Comparison of ENCODE assay signal across 26 mouse cellular contexts in genomic region chr3:90209908-90210566, GRCm38 (mm10). TPM values are rescaled to one million over a fixed set of nuclear protein-coding genes. Genes with fewer than 3 reads are reported as not detected.
DNase-seq lines count a peak whose midpoint lies in the region; ATAC-seq and TF ChIP-seq lines count a peak whose summit lies in the region.
"Had no signal": no experiment of that assay in that cellular context is flagged by ENCODE, and none has a peak within 500 bp of the region (broad histone marks: within the 10 kb centered on the region; RNA-seq: fewer than 3 reads in every experiment).

No protein-coding gene starts in this region.

- no peak for ATAC-seq in liver, embryonic 12.5 days
- no peak for ATAC-seq in liver, embryonic 11.5 days (replicated peaks; ENCODE audit: low FRiP score)
- ATAC-seq in forebrain, embryonic 11.5 days (replicated peaks; ENCODE audit: low FRiP score), result no peak
- ATAC-seq: forebrain, embryonic 14.5 days; hindbrain, postnatal 0 days had no signal

- TF ChIP-seq EP300 in CH12.LX (IDR thresholded peaks at IDR 0.05; ENCODE audit: low read length), result no peak

- in situ Hi-C loops in CH12.LX (cut with MboI; ENCODE audit: low pct_ligation_motif_present, low pct_unique_long_range_greater_than_20kb, low sequenced_read_pairs), result no loop called here

- TF ChIP-seq RAD21 in CH12.LX (IDR thresholded peaks at IDR 0.05; ENCODE audit: low read depth, low read length), result no peak

- 0 out of 2 replicates have a peak overlapping the region, but pooled peaks have one; percentile 30 for H3K27ac ChIP-seq in liver, embryonic 12.5 days
- no peak overlapping the region for H3K27ac ChIP-seq in liver, embryonic 11.5 days (ENCODE audit: low read depth, low read length)
- no peak overlapping the region for H3K27ac ChIP-seq in CH12.LX (ENCODE audit: insufficient read depth, low read depth)
- H3K27ac ChIP-seq in forebrain, embryonic 11.5 days (ENCODE audit: low read depth, low read length), result no peak overlapping the region
- H3K27ac ChIP-seq: embryonic facial prominence, embryonic 12.5 days; gastrocnemius, adult 2 months; heart, embryonic 10.5 days; hindbrain, embryonic 13.5 days; hindbrain, postnatal 0 days had no signal

- H3K9me3 ChIP-seq in liver, embryonic 12.5 days (replicated peaks), result no peaks in the 10 kb centered on the region
- no peaks in the 10 kb centered on the region for H3K9me3 ChIP-seq in liver, embryonic 11.5 days (ENCODE audit: control insufficient read depth, low read length)
- H3K9me3 ChIP-seq in CH12.LX (replicated peaks; ENCODE audit: low read length), result no peaks in the 10 kb centered on the region
- H3K9me3 ChIP-seq in forebrain, embryonic 11.5 days (ENCODE audit: control insufficient read depth, low read length), result no peaks in the 10 kb centered on the region
- H3K9me3 ChIP-seq: embryonic facial prominence, embryonic 12.5 days; G1E; heart, embryonic 10.5 days; hindbrain, embryonic 13.5 days had no signal

- no peak overlapping the region for H3K4me3 ChIP-seq in liver, embryonic 12.5 days
- no peak overlapping the region for H3K4me3 ChIP-seq in liver, embryonic 11.5 days (ENCODE audit: low read depth, low read length)
- no peak overlapping the region for H3K4me3 ChIP-seq in CH12.LX (replicated peaks in 1 of 3; ENCODE audit: low read depth in 2 of 3, low read length in 2 of 3, poor library complexity in 1 of 3)
- H3K4me3 ChIP-seq in forebrain, embryonic 11.5 days (ENCODE audit: low read depth, low read length), result no peak overlapping the region
- H3K4me3 ChIP-seq: embryonic facial prominence, embryonic 12.5 days; gastrocnemius, adult 2 months; heart, embryonic 10.5 days; hindbrain, embryonic 13.5 days had no signal

- TF ChIP-seq POLR2A in CH12.LX (IDR thresholded peaks at IDR 0.05; ENCODE audit: low read depth, low read length), result peak; percentile 29; the same call in 1 of the 2 replicates

- H3K4me2 ChIP-seq in liver, embryonic 12.5 days, result 0 out of 2 replicates have a peak overlapping the region, but pooled peaks have one; percentile 0
- no peak overlapping the region for H3K4me2 ChIP-seq in liver, embryonic 11.5 days
- H3K4me2 ChIP-seq in CH12.LX (ENCODE audit: insufficient read depth, low read depth, poor library complexity, severe bottlenecking), result no peak overlapping the region
- H3K4me2 ChIP-seq in forebrain, embryonic 11.5 days (ENCODE audit: low read depth, low read length, severe bottlenecking), result no peak overlapping the region
- H3K4me2 ChIP-seq: embryonic facial prominence, embryonic 12.5 days; hindbrain, embryonic 13.5 days had no signal

- dilution Hi-C loops in CH12.LX (cut with MboI; ENCODE audit: extremely low pct_ligation_motif_present, extremely low pct_unique_long_range_greater_than_20kb, low sequenced_read_pairs), result no loop called here

- no peak for DNase-seq in liver, embryonic 11.5 days (ENCODE audit: low spot score)
- DNase-seq in CH12.LX (ENCODE audit: extremely low read depth) (no peak), ES-CJ7 (ENCODE audit: low read depth, low spot score) (peak; percentile 56), ZHBTc4 (ENCODE audit: low read depth, low spot score) (peak; percentile 52)
- DNase-seq in spleen, postnatal 4 days (ENCODE audit: low spot score in 2 of 2), result no peak
- DNase-seq in forebrain, embryonic 11.5 days (ENCODE audit: low spot score), result no peak
- no peak for DNase-seq in cerebellum, adult 9-11 months
- DNase-seq: adrenal gland, adult 2 months; adrenal gland, postnatal 25 days; cerebellum, adult 18-20 months; cerebellum, postnatal 10 days; embryo, embryonic 11 days; gastrocnemius, adult 2 months; gastrocnemius, postnatal 25 days; heart, postnatal 10 days; heart, postnatal 4 days; kidney, adult 11 months had no signal

- peaks cover 45% of the 10 kb centered on the region for H3K4me1 ChIP-seq in liver, embryonic 12.5 days
- H3K4me1 ChIP-seq in liver, embryonic 11.5 days (replicated peaks; ENCODE audit: control insufficient read depth, insufficient read depth, low read length), result peaks cover 13% of the 10 kb centered on the region
- peaks cover 3 to 38% of the 10 kb centered on the region in 2 experiments; a peak in 3 of 4 replicates for H3K4me1 ChIP-seq in CH12.LX (ENCODE audit: control insufficient read depth in 1 of 2, insufficient read depth in 2 of 2)
- peaks cover 7% of the 10 kb centered on the region; the same call in 1 of the 2 replicates for H3K4me1 ChIP-seq in forebrain, embryonic 11.5 days (replicated peaks; ENCODE audit: control insufficient read depth, insufficient read depth, low read length)

- H3K36me3 ChIP-seq in liver, embryonic 12.5 days, result peaks cover 62% of the 10 kb centered on the region
- H3K36me3 ChIP-seq in liver, embryonic 11.5 days (ENCODE audit: control insufficient read depth, insufficient read depth, low read length), result peaks cover 40% of the 10 kb centered on the region
- peaks cover 38 to 65% of the 10 kb centered on the region in 2 experiments for H3K36me3 ChIP-seq in CH12.LX (replicated peaks in 1 of 2; ENCODE audit: control insufficient read depth in 1 of 2, insufficient read depth in 1 of 2, low read length in 1 of 2)
- H3K36me3 ChIP-seq in forebrain, embryonic 11.5 days (ENCODE audit: control insufficient read depth, insufficient read depth, low read length), result peaks cover 6% of the 10 kb centered on the region; the same call in 1 of the 2 replicates

- peaks cover 35% of the 10 kb centered on the region for H3K79me2 ChIP-seq in CH12.LX (replicated peaks; ENCODE audit: control insufficient read depth, extremely low read depth, insufficient read depth, poor library complexity, severe bottlenecking)

- no peak for TF ChIP-seq CTCF in CH12.LX (conservative IDR thresholded peaks at IDR 0.05 in 1 of 2, IDR thresholded peaks at IDR 0.05 in 1 of 2; ENCODE audit: low read depth in 2 of 2, low read length in 2 of 2)

- no peaks in the 10 kb centered on the region for H3K27me3 ChIP-seq in liver, embryonic 12.5 days (replicated peaks)
- H3K27me3 ChIP-seq in liver, embryonic 11.5 days (replicated peaks; ENCODE audit: control insufficient read depth, insufficient read depth, low read length), result no peaks in the 10 kb centered on the region
- H3K27me3 ChIP-seq in CH12.LX (replicated peaks), result no peaks in the 10 kb centered on the region
- no peaks in the 10 kb centered on the region for H3K27me3 ChIP-seq in forebrain, embryonic 11.5 days (ENCODE audit: control insufficient read depth, insufficient read depth, low read length)
- H3K27me3 ChIP-seq: embryonic facial prominence, embryonic 12.5 days; hindbrain, embryonic 13.5 days had no signal

- no peak overlapping the region for H3K9ac ChIP-seq in liver, embryonic 12.5 days
- no peak overlapping the region for H3K9ac ChIP-seq in liver, embryonic 11.5 days (ENCODE audit: low read depth, low read length)
- H3K9ac ChIP-seq in CH12.LX (ENCODE audit: insufficient read depth, low read depth), result 0 out of 2 replicates have a peak overlapping the region, but pooled peaks have one; percentile 35
- no peak overlapping the region for H3K9ac ChIP-seq in forebrain, embryonic 11.5 days (ENCODE audit: low read length)
- H3K9ac ChIP-seq: embryonic facial prominence, embryonic 12.5 days; hindbrain, embryonic 13.5 days had no signal

- WGBS in liver, embryonic 12.5 days (ENCODE audit: insufficient replicate concordance), result 85% methylated on average over 5 of the region's 5 CpGs
- 90% methylated on average over 5 of the region's 5 CpGs for WGBS in liver, embryonic 11.5 days
- WGBS in forebrain, embryonic 11.5 days, result 97% methylated on average over 5 of the region's 5 CpGs

TF ChIP-seq in CH12.LX, 34 proteins besides CTCF, POLR2A, EP300 and RAD21 (continues in another document):
- TF ChIP-seq HCFC1 (IDR thresholded peaks at IDR 0.05; ENCODE audit: low read depth, low read length) (no peak), RCOR1 (conservative IDR thresholded peaks at IDR 0.05; ENCODE audit: low read depth, low read length) (no peak)

RNA-seq across cellular contexts. Expression of gene Rps27, which starts 3.4 kb away (rescaled TPM):
- polyA plus RNA-seq in liver, embryonic 12.5 days (2016; fragmentation: Nextera tagmentation; extraction: Ambion mirVana), result 777 and 835 TPM in 2 replicates
- 1,394 and 1,458 TPM in 2 replicates for polyA plus RNA-seq in liver, embryonic 11.5 days (2014; fragmentation: Nextera tagmentation; extraction: Ambion mirVana)
- total RNA-seq in CH12.LX (2012; rRNA removed), result 3,858 and 4,378 TPM in 2 replicates
- total RNA-seq in CH12.LX (2014; rRNA removed), result 2,142 and 2,224 TPM in 2 replicates
- 1,222 and 1,264 TPM in 2 replicates for polyA plus RNA-seq in CH12.LX (2012; ENCODE audit: insufficient read length, low read depth)
- 1,103 and 1,109 TPM in 2 replicates for polyA plus RNA-seq in forebrain, embryonic 11.5 days (2014; fragmentation: Nextera tagmentation; extraction: Ambion mirVana)

RNA-seq across cellular contexts. Expression of gene Rab13, which starts 3.5 kb away (rescaled TPM):
- polyA plus RNA-seq in liver, embryonic 12.5 days (2016; fragmentation: Nextera tagmentation; extraction: Ambion mirVana), result 8.3 and 8.6 TPM in 2 replicates
- 10.2 and 11.5 TPM in 2 replicates for polyA plus RNA-seq in liver, embryonic 11.5 days (2014; fragmentation: Nextera tagmentation; extraction: Ambion mirVana)
- total RNA-seq in CH12.LX (2012; rRNA removed) (2.3 and 3.3 TPM in 2 replicates), CH12.LX (2014; rRNA removed) (0.34 TPM in 1 of 2 replicates, not detected in the other)
- polyA plus RNA-seq in CH12.LX (2012; ENCODE audit: insufficient read length, low read depth), result 0.23 and 0.63 TPM in 2 replicates
- 11.4 and 14.7 TPM in 2 replicates for polyA plus RNA-seq in forebrain, embryonic 11.5 days (2014; fragmentation: Nextera tagmentation; extraction: Ambion mirVana)

RNA-seq across cellular contexts. Expression of gene Jtb, which starts 21.4 kb away (rescaled TPM):
- polyA plus RNA-seq in liver, embryonic 12.5 days (2016; fragmentation: Nextera tagmentation; extraction: Ambion mirVana), result 64.9 and 66.4 TPM in 2 replicates
- 97.8 and 100.0 TPM in 2 replicates for polyA plus RNA-seq in liver, embryonic 11.5 days (2014; fragmentation: Nextera tagmentation; extraction: Ambion mirVana)
- total RNA-seq in CH12.LX (2012; rRNA removed), result 50.8 and 62.9 TPM in 2 replicates
- 54.2 and 70.3 TPM in 2 replicates for total RNA-seq in CH12.LX (2014; rRNA removed)
- 67.4 and 73.6 TPM in 2 replicates for polyA plus RNA-seq in CH12.LX (2012; ENCODE audit: insufficient read length, low read depth)
- polyA plus RNA-seq in forebrain, embryonic 11.5 days (2014; fragmentation: Nextera tagmentation; extraction: Ambion mirVana), result 103 and 110 TPM in 2 replicates

RNA-seq across cellular contexts. Expression of gene Creb3l4, which starts 33.3 kb away (rescaled TPM):
- polyA plus RNA-seq in liver, embryonic 12.5 days (2016; fragmentation: Nextera tagmentation; extraction: Ambion mirVana), result 0.56 and 0.66 TPM in 2 replicates
- 0.82 and 2.2 TPM in 2 replicates for polyA plus RNA-seq in liver, embryonic 11.5 days (2014; fragmentation: Nextera tagmentation; extraction: Ambion mirVana)
- total RNA-seq in CH12.LX (2012; rRNA removed) (0.25 and 0.89 TPM in 2 replicates), CH12.LX (2014; rRNA removed) (0.21 and 0.72 TPM in 2 replicates)
- polyA plus RNA-seq in CH12.LX (2012; ENCODE audit: insufficient read length, low read depth), result 0.59 and 0.70 TPM in 2 replicates
- 6.0 and 6.2 TPM in 2 replicates for polyA plus RNA-seq in forebrain, embryonic 11.5 days (2014; fragmentation: Nextera tagmentation; extraction: Ambion mirVana)
- total RNA-seq: common myeloid progenitor, adult 5-6 weeks; gastrocnemius, adult 2 months; granulocyte monocyte progenitor cell, adult 5-6 weeks had no signal
- polyA plus RNA-seq: G1E had no signal

RNA-seq across cellular contexts. Expression of gene Slc39a1, which starts 37.9 kb away (rescaled TPM):
- 30.7 and 33.1 TPM in 2 replicates for polyA plus RNA-seq in liver, embryonic 12.5 days (2016; fragmentation: Nextera tagmentation; extraction: Ambion mirVana)
- 48.7 and 57.5 TPM in 2 replicates for polyA plus RNA-seq in liver, embryonic 11.5 days (2014; fragmentation: Nextera tagmentation; extraction: Ambion mirVana)
- total RNA-seq in CH12.LX (2012; rRNA removed) (42.2 and 44.4 TPM in 2 replicates), CH12.LX (2014; rRNA removed) (22.9 and 23.8 TPM in 2 replicates)
- 40.4 and 40.7 TPM in 2 replicates for polyA plus RNA-seq in CH12.LX (2012; ENCODE audit: insufficient read length, low read depth)
- polyA plus RNA-seq in forebrain, embryonic 11.5 days (2014; fragmentation: Nextera tagmentation; extraction: Ambion mirVana), result 57.5 and 58.5 TPM in 2 replicates

Comparison
In these comparisons a context has a peak if more than half of its experiments do, and no peak if none do; other contexts are left out.
1. DNase-seq: peak in ES-CJ7 (single experiment) and ZHBTc4 (single experiment); none in liver, embryonic 11.5 days (single experiment), CH12.LX (single experiment), spleen, postnatal 4 days (0 of 2), forebrain, embryonic 11.5 days (single experiment) and cerebellum, adult 9-11 months (single experiment).